Mouse (Mus musculus): ENCODE results near the gene Rpl36. TPM values are rescaled to one million over a fixed set of nuclear protein-coding genes. Genes with fewer than 3 reads are reported as not detected.

The Rpl36 gene
- polyA plus RNA-seq, 1 experiment from 2014 or later, result 1,263 TPM

GRCm38 (mm10) chr17:56656171-56656570 lies 43.0 kb downstream of the Rpl36 start:
- no peak overlapping the region for H3K9ac ChIP-seq
- no peak overlapping the region for H3K27ac ChIP-seq
- no peak for DNase-seq (ENCODE audit: low spot score)
- H3K27me3 ChIP-seq (ENCODE audit: control insufficient read depth, insufficient read depth, low read length), result no peaks in the 10 kb centered on the region
- WGBS, result 82% methylated on average over 6 of the region's 6 CpGs
- no peak overlapping the region for H3K4me2 ChIP-seq (replicated peaks)
- no peaks in the 10 kb centered on the region for H3K4me1 ChIP-seq (replicated peaks; ENCODE audit: control insufficient read depth, insufficient read depth, low read length)
- ATAC-seq (ENCODE audit: low FRiP score), result no peak
- H3K4me3 ChIP-seq (replicated peaks; ENCODE audit: low read length), result no peak overlapping the region
- H3K9me3 ChIP-seq (ENCODE audit: control insufficient read depth, low read length), result no peaks in the 10 kb centered on the region
- no peaks in the 10 kb centered on the region for H3K36me3 ChIP-seq (replicated peaks; ENCODE audit: control insufficient read depth, insufficient read depth)

GRCm38 (mm10) chr17:56663659-56664058 lies 50.4 kb downstream of the Rpl36 start:
- no peak overlapping the region for H3K4me3 ChIP-seq (replicated peaks; ENCODE audit: low read length)
- no peak overlapping the region for H3K27ac ChIP-seq
- no peaks in the 10 kb centered on the region for H3K36me3 ChIP-seq (replicated peaks; ENCODE audit: control insufficient read depth, insufficient read depth)
- ATAC-seq (ENCODE audit: low FRiP score) (no peak), DNase-seq (ENCODE audit: low spot score) (no peak)
- H3K4me2 ChIP-seq (replicated peaks), result no peak overlapping the region
- 65% methylated on average over 3 of the region's 3 CpGs for WGBS
- H3K9me3 ChIP-seq (ENCODE audit: control insufficient read depth, low read length), result no peaks in the 10 kb centered on the region
- peaks cover 9% of the 10 kb centered on the region; the same call in 1 of the 2 replicates for H3K27me3 ChIP-seq (ENCODE audit: control insufficient read depth, insufficient read depth, low read length)
- no peaks in the 10 kb centered on the region; the same call in 1 of the 2 replicates for H3K4me1 ChIP-seq (replicated peaks; ENCODE audit: control insufficient read depth, insufficient read depth, low read length)
- H3K9ac ChIP-seq, result no peak overlapping the region

Other genes with a start within 250 kb of the Rpl36 start
- 272 and 276 TPM in 2 replicates for gene Ptprs, start 136.9 kb upstream of the Rpl36 start, polyA plus RNA-seq (2014; fragmentation: Nextera tagmentation; extraction: Ambion mirVana)
- gene Znrf4, start 101.0 kb upstream of the Rpl36 start, polyA plus RNA-seq (2014; fragmentation: Nextera tagmentation; extraction: Ambion mirVana), result not detected in 2 replicates
- gene Gm20219, start 59.0 kb upstream of the Rpl36 start, polyA plus RNA-seq (2014; fragmentation: Nextera tagmentation; extraction: Ambion mirVana), result 0.65 and 1.3 TPM in 2 replicates
- gene Safb2, start 28.8 kb upstream of the Rpl36 start, polyA plus RNA-seq (2014; fragmentation: Nextera tagmentation; extraction: Ambion mirVana), result 47.5 and 49.6 TPM in 2 replicates
- gene Safb, start 28.6 kb upstream of the Rpl36 start, polyA plus RNA-seq (2014; fragmentation: Nextera tagmentation; extraction: Ambion mirVana), result 75.7 and 75.8 TPM in 2 replicates
- 179 and 193 TPM in 2 replicates for gene 2410015M20Rik, start 3.6 kb upstream of the Rpl36 start, polyA plus RNA-seq (2014; fragmentation: Nextera tagmentation; extraction: Ambion mirVana)
- 45.0 and 45.4 TPM in 2 replicates for gene Lonp1, start 13.5 kb downstream of the Rpl36 start, polyA plus RNA-seq (2014; fragmentation: Nextera tagmentation; extraction: Ambion mirVana)
- 1.2 and 1.5 TPM in 2 replicates for gene Catsperd, start 14.7 kb downstream of the Rpl36 start, polyA plus RNA-seq (2014; fragmentation: Nextera tagmentation; extraction: Ambion mirVana)
- gene Ranbp3, start 59.9 kb downstream of the Rpl36 start, polyA plus RNA-seq (2014; fragmentation: Nextera tagmentation; extraction: Ambion mirVana), result 91.8 and 101 TPM in 2 replicates
- 577 and 678 TPM in 2 replicates for gene Ndufa11, start 104.4 kb downstream of the Rpl36 start, polyA plus RNA-seq (2014; fragmentation: Nextera tagmentation; extraction: Ambion mirVana)
- 15.9 and 22.9 TPM in 2 replicates for gene Vmac, start 104.6 kb downstream of the Rpl36 start, polyA plus RNA-seq (2014; fragmentation: Nextera tagmentation; extraction: Ambion mirVana)
- 2.8 and 3.8 TPM in 2 replicates for gene Nrtn, start 144.1 kb downstream of the Rpl36 start, polyA plus RNA-seq (2014; fragmentation: Nextera tagmentation; extraction: Ambion mirVana)
- 76.9 and 81.9 TPM in 2 replicates for gene Dus3l, start 151.3 kb downstream of the Rpl36 start, polyA plus RNA-seq (2014; fragmentation: Nextera tagmentation; extraction: Ambion mirVana)
- gene Prr22, start 156.8 kb downstream of the Rpl36 start, polyA plus RNA-seq (2014; fragmentation: Nextera tagmentation; extraction: Ambion mirVana), result 0.76 and 0.78 TPM in 2 replicates
- 3.3 and 4.3 TPM in 2 replicates for gene Rfx2, start 217.6 kb downstream of the Rpl36 start, polyA plus RNA-seq (2014; fragmentation: Nextera tagmentation; extraction: Ambion mirVana)

Data from hindbrain, embryonic 14.5 days (tissue).